Mouse (Mus musculus) megakaryocyte-erythroid progenitor cell, adult 5-6 weeks (primary cell): ENCODE measurements around the gene Csad. TPM values are rescaled to one million over a fixed set of nuclear protein-coding genes. Genes with fewer than 3 reads are reported as not detected.

Experiments used
- ATAC-seq: replicated peaks from 2 replicates; pipeline ENCODE4 v1.8.0; 2016; ENCODE audit warnings: mild to moderate bottlenecking, inconsistent platforms; ENCODE audit not compliant: severe bottlenecking, poor library complexity, low FRiP score, low TSS enrichment
- total RNA-seq, 2 experiments: library from RNA; stranded (forward) in 1 of 2; stranded (reverse) in 1 of 2; fragments of 200-1000, 215-1000 nt in 1 of 2; fragments of >200 nt in 1 of 2; fragmentation: Nextera tagmentation in 1 of 2; gene quantifications; 2 replicates each; pipeline ENCODE4 v1.2.3; 2014 to 2017

Gene Csad
- total RNA-seq (2014; fragmentation: Nextera tagmentation) (9.6 and 21.4 TPM in 2 replicates), total RNA-seq (2017) (11.4 and 33.8 TPM in 2 replicates)

GRCm38 (mm10) chr15:102204674-102205505 lies at the start of gene Csad:
Gene Csad, minus strand, starts transcription at chr15:102204724.
- ATAC-seq = no peak

DNA sequence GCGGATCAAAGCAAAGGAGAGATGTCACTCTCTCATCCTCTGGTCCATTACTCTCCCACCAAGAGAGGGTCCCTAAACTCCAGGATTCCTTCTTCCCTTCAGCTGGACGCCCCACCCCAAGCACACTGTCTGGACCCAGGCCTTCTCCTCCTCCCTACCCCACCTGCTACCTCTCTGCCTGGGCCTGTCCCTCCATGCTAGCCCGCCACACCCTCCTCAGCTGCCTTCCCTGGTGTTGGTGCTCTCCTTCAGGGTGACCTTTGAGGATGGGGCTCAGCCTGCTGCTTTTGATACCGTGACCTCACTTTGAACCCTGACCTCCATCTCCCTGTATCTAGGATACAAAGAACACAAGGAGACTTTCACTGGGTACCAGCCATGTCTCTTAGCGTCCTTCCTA lies 46.0 kb upstream of the Csad start:
- no peak for ATAC-seq

GRCm38 (mm10) chr15:102249967-102250366 lies 45.4 kb upstream of the Csad start:
- ATAC-seq = no peak

GRCm38 (mm10) chr15:102249251-102249691 lies 44.7 kb upstream of the Csad start:
- ATAC-seq = no peak

DNA sequence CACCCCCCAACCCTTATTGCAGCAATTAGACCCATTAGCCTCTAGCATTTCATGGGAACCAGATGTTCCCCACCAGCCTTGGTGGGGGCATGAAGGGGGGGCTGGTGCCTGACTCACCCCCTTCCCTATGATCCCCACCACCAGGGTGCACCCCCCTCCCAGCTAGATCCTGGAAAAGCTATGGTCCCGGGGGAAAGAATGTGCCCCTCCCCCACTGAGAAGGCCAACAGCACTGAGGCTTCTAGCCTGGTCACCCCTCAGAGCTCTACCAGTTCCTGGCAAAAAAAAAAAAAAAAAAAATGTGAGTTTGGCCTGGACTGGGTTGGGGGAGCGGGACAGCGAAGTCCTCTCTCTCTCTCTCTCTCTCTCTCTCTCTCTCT lies 44.3 kb upstream of the Csad start:
- ATAC-seq = no peak

DNA sequence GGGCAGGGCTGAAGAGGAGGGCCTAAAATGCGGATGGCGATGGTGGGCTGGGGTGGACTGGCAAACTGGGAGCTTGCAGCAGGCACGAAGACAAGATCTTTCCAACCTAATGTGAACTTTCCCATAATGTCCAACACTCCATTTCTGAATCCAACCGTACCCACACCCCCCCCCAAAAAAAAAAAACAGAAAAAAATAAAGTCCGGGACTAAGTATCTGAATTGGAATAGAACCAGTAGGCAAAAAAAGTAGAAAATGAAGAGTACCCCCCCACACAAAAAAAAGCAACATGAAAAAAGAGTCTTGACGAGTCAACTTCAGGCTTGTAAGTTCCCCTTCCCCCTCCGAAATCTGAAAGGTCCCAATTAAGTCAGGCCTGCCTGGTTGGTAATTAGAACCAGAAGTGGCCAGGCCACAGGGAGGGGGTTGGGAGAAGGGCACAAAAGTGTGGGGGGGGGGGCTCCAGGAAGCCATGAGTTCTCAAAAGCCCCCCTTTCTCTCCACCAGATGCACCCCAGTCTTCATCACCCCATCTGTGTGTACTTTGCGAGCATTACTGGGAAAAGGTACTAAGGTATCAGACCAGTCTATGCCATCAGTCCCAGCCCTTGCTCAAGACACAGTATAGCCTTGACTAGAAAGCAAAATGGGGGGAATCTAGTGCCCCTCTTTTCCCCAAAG lies 43.7 kb upstream of the Csad start:
- no peak for ATAC-seq

GRCm38 (mm10) chr15:102247252-102248130 lies 43.0 kb upstream of the Csad start:
- ATAC-seq = no peak

GRCm38 (mm10) chr15:102246866-102247251 lies 42.3 kb upstream of the Csad start:
- 0 out of 2 replicates have a peak, but pooled peaks have one; percentile 14 for ATAC-seq

DNA sequence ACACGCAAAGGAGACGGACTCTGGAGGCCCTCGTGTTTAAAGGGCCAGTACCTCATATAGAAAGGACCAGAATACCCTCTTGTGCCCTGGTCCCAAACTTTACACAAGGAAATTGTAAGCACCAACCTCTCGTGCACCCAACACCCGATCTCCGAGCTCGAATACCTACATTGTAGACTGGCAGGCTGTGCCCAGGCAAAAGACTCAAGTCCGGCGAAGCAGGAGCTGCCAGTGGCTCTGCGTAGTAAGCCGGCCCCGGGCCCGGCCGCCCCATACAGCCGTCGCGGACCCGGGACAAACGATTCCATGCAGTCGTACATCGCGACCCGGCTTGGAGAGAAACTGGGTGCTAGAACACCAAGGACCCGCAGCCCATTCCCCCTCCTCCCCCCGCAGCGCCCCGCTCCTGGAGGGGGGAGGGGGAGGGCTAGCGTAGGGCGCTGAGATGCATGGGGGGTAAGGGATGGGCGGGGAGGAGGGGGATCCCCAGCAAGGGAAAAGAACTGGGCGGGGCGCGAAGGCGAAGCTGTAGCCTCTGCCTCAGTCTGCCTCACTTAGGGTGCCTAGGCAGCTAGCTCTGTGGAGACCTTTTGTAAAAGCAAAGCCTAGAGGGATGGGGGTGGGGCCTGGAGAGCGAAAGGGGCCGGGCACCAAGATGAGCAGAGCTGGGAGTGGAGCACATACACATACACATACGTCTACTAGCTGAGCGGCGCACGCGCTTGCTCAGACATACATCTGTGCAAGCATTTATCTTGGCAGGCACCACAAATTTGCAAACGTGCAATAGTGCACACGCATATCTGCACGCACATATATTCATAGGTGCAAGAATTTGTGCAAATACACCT lies 41.6 kb upstream of the Csad start:
- ATAC-seq = peak; percentile 65

DNA sequence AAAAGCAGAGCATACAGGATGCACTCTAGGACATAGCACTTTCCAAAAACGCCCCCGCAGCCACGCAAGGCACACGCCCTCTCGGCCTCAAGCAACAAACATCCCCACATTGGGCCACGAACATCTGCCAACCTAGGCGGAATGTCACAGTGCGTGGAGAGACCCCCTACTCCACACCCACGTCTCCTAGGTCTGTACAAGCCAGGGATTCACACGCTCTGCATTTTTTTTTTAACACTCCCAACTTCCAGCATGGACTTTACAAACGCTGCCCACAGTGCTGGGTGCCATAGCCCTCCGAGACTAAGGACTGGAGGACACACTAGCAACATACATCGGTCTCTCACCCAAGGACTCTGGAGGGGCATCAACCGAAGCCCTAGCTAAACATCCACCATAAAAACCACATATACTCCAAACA lies 40.9 kb upstream of the Csad start:
- no peak for ATAC-seq

GRCm38 (mm10) chr15:102244306-102245191 lies 40.0 kb upstream of the Csad start:
- ATAC-seq = no peak

GRCm38 (mm10) chr15:102243229-102244190 lies 39.0 kb upstream of the Csad start:
- ATAC-seq = peak; percentile 17; the same call in 1 of the 2 replicates

- no peak for ATAC-seq
These were observed 38.1 kb upstream of the Csad start for GRCm38 (mm10) chr15:102242404-102243228.

DNA sequence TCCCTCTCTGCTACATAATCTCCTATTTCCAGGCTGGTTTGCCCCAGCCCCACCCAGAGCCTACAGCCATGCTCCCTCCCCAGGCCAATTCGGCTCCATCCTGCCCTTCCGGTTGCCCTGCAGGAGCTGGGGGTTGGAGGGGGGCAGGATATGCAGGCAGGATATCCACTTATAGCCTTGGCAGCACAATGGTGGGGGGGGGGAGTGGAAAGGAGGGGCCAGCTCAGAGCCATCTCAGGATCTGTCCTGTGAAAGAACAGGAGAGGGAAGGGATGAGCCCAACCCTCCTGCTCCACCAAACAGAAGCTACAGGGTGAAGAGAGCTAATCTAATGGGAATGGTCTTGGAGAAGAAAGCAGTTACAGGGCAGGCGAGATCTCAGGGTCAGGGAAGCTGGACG lies 36.1 kb upstream of the Csad start:
- ATAC-seq = no peak

DNA sequence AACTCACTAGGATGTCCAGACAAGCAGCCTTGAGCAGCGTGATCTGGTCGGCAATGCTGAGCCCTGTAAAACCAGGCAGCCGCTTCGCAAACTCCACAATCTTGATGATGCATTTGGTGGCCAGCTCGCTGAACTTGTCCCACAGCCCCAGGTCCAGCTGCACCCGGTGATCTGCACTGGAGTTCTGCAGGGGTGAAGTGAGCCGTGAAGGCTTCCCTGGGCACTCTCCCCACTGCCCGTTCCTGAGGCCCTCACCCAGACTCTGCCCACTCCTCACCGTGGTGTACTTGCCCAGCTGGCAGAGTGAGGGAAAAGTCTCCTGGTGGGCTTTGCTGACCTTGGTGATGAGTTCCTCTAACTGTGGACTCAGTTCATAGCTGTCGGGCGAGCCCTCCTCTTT lies 35.3 kb upstream of the Csad start:
- no peak for ATAC-seq

- peak; percentile 63; the same call in 1 of the 2 replicates for ATAC-seq
These were observed 34.7 kb upstream of the Csad start for GRCm38 (mm10) chr15:102239260-102239590.
